Comparison of ENCODE assay signal across 19 mouse cellular contexts in the genomic region with DNA sequence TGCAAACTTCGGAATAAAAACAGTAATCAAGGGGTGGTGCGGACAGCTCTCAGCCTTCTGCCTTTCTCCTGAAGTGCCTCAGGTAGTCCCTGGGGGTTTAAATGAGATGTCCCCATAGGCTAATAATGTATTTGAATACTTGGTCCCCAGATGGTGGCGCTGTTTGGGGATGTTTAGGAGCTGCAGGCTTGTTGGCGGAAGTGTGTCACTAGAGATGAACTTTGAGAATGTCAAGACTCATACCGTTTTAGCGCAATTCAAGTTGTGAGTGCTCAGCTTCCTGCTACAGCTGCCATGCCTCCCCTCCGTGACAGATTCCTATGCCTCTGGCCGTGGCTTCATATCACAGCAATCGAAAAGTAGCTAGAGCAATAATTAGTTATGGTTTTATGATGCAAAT. TPM values are rescaled to one million over a fixed set of nuclear protein-coding genes. Genes with fewer than 3 reads are reported as not detected.
"Had no signal": no experiment of that assay in that cellular context is flagged by ENCODE, and none has a peak within 500 bp of the region (broad histone marks: within the 10 kb centered on the region; RNA-seq: fewer than 3 reads in every experiment).

No protein-coding gene starts in this region.

- H3K36me3 ChIP-seq: limb, embryonic 15.5 days; liver, embryonic 12.5 days; midbrain, embryonic 15.5 days; neural tube, embryonic 13.5 days; stomach, embryonic 15.5 days had no signal

- H3K27me3 ChIP-seq: limb, embryonic 15.5 days; liver, embryonic 12.5 days; megakaryocyte, embryonic 14.5 days; midbrain, embryonic 15.5 days; neural tube, embryonic 13.5 days; stomach, embryonic 15.5 days had no signal

- H3K9ac ChIP-seq: limb, embryonic 15.5 days; liver, embryonic 12.5 days; lung, embryonic 14.5 days; midbrain, embryonic 15.5 days; neural tube, embryonic 13.5 days; stomach, embryonic 15.5 days had no signal

- H3K4me1 ChIP-seq: limb, embryonic 15.5 days; liver, embryonic 12.5 days; megakaryocyte, embryonic 14.5 days; stomach, embryonic 15.5 days had no signal

- H3K4me3 ChIP-seq: layer of hippocampus, adult 2 months; limb, embryonic 15.5 days; liver, embryonic 12.5 days; megakaryocyte, embryonic 14.5 days; midbrain, embryonic 15.5 days; neural tube, embryonic 13.5 days; stomach, embryonic 15.5 days had no signal

- H3K4me2 ChIP-seq: limb, embryonic 15.5 days; liver, embryonic 12.5 days; lung, embryonic 14.5 days; midbrain, embryonic 11.5 days; midbrain, embryonic 15.5 days; neural tube, embryonic 13.5 days; stomach, embryonic 15.5 days had no signal

- ATAC-seq: liver, embryonic 12.5 days; midbrain, embryonic 15.5 days had no signal

- DNase-seq: kidney, postnatal 10 days; kidney, postnatal 4 days; lung, embryonic 14.5 days; lung, postnatal 10 days; retina, postnatal 1 day; right cerebral cortex, postnatal 4 days; spleen, adult 18-20 months; thymus, postnatal 14 days had no signal

- H3K27ac ChIP-seq: layer of hippocampus, adult 2 months; limb, embryonic 15.5 days; liver, embryonic 12.5 days; macrophage; midbrain, embryonic 15.5 days; neural tube, embryonic 13.5 days; stomach, embryonic 15.5 days had no signal

- H3K9me3 ChIP-seq: limb, embryonic 15.5 days; liver, embryonic 12.5 days; megakaryocyte, embryonic 14.5 days; midbrain, embryonic 15.5 days; neural tube, embryonic 13.5 days; stomach, embryonic 15.5 days had no signal

RNA-seq across cellular contexts. Expression of a gene that starts 58.1 kb away (rescaled TPM):
- total RNA-seq: layer of hippocampus, adult 2 months had no signal
- polyA plus RNA-seq: limb, embryonic 11.5 days; limb, embryonic 15.5 days; midbrain, embryonic 11.5 days; midbrain, embryonic 15.5 days; testis, adult 2 months had no signal
